In genomic region chr17:33890533-33891059, GRCm38 (mm10) we compare ENCODE assay signal across 8 mouse cellular contexts. TPM values are rescaled to one million over a fixed set of nuclear protein-coding genes. Genes with fewer than 3 reads are reported as not detected.
DNase-seq lines count a peak whose midpoint lies in the region; ATAC-seq and TF ChIP-seq lines count a peak whose summit lies in the region.

TSS of gene Kifc1 (minus strand) at chr17:33890661.

- peak; percentile 100 for ATAC-seq in forebrain, embryonic 15.5 days (replicated peaks)
- peak; percentile 98 for ATAC-seq in neutrophil, adult 5-6 weeks (ENCODE audit: extremely low read depth, insufficient number of reproducible peaks, low FRiP score, poor library complexity, severe bottlenecking)

- peak within 1 kb of the TSS; percentile 83 for H3K9ac ChIP-seq in ES-E14 (ENCODE audit: insufficient read depth, low read depth, low read length, poor library complexity, severe bottlenecking)
- H3K9ac ChIP-seq in forebrain, embryonic 15.5 days (replicated peaks), result peak within 1 kb of the TSS; percentile 49

- peak within 1 kb of the TSS; percentile 79 to 85 for H3K4me3 ChIP-seq in ES-E14 (ENCODE audit: insufficient read depth in 1 of 2, low read depth in 1 of 2, low read length in 2 of 2, poor library complexity in 1 of 2, severe bottlenecking in 1 of 2)
- peak within 1 kb of the TSS; percentile 65 for H3K4me3 ChIP-seq in forebrain, embryonic 15.5 days
- peak within 1 kb of the TSS; percentile 82 for H3K4me3 ChIP-seq in lung, adult 2 months (replicated peaks; ENCODE audit: extremely low read depth, low read depth, low read length)

- WGBS in forebrain, embryonic 15.5 days, result under 1% methylated on average over 49 of the region's 49 CpGs
- under 1% methylated on average over 49 of the region's 49 CpGs for WGBS in lung, adult 2 months

- intact Hi-C loops in heart, postnatal 25 days (cut with DNase I), result no loop called here

- peak; percentile 93 for TF ChIP-seq CTCF in lung, adult 2 months (IDR thresholded peaks at IDR 0.05; ENCODE audit: insufficient read depth, low read length)

- no peaks in the 10 kb centered on the region; the same call in 1 of the 2 replicates for H3K9me3 ChIP-seq in ES-E14 (ENCODE audit: control insufficient read depth, insufficient read depth, low read depth, low read length)
- no peaks in the 10 kb centered on the region for H3K9me3 ChIP-seq in forebrain, embryonic 15.5 days

- peak within 1 kb of the TSS; percentile 84 for H3K27ac ChIP-seq in ES-E14 (ENCODE audit: insufficient read depth, low read depth, low read length, poor library complexity, severe bottlenecking)
- H3K27ac ChIP-seq in forebrain, embryonic 15.5 days (replicated peaks), result no peak within 1 kb of the TSS

- no peak for TF ChIP-seq POLR2A in lung, adult 2 months (IDR thresholded peaks at IDR 0.05; ENCODE audit: borderline replicate concordance, extremely low read depth, low read depth, low read length)

- peak; percentile 99 for DNase-seq in ES-E14 (ENCODE audit: low read depth, low spot score)
- peak; percentile 100 for DNase-seq in cerebellum, adult 11-12 months
- DNase-seq in heart, postnatal 25 days (ENCODE audit: low spot score), result peak; percentile 99
- peak; percentile 99 to 100 for DNase-seq in layer of hippocampus, adult 18-20 months (ENCODE audit: low spot score in 2 of 2)
- peak; percentile 98 for DNase-seq in lung, adult 2 months
- DNase-seq in thymus, adult 18-20 months, result peak; percentile 99 to 100

- H3K4me1 ChIP-seq in ES-E14 (ENCODE audit: control insufficient read depth in 2 of 2, insufficient read depth in 2 of 2, low read length in 2 of 2, poor library complexity in 1 of 2), result peaks cover 4 to 10% of the 10 kb centered on the region in 2 experiments
- peaks cover 13% of the 10 kb centered on the region for H3K4me1 ChIP-seq in forebrain, embryonic 15.5 days
- H3K4me1 ChIP-seq in lung, adult 2 months (ENCODE audit: control insufficient read depth, insufficient read depth, low read length), result 0 out of 2 replicates have a peak, but pooled peaks cover 3% of the 10 kb centered on the region

- peak within 1 kb of the TSS; percentile 67 for H3K4me2 ChIP-seq in forebrain, embryonic 15.5 days (replicated peaks)

- H3K27me3 ChIP-seq in forebrain, embryonic 15.5 days, result no peaks in the 10 kb centered on the region

- in situ Hi-C loops in ES-E14 (cut with MboI; ENCODE audit: low sequenced_read_pairs in 2 of 2, unreplicated experiment in 2 of 2), result no loop called here

- H3K36me3 ChIP-seq in ES-E14 (ENCODE audit: control insufficient read depth, insufficient read depth, low read length, poor library complexity, severe bottlenecking), result peaks cover 16% of the 10 kb centered on the region
- no peaks in the 10 kb centered on the region for H3K36me3 ChIP-seq in forebrain, embryonic 15.5 days

TF ChIP-seq in ES-E14, 5 proteins besides CTCF, POLR2A, EP300 and RAD21:
- TF ChIP-seq MAFK (IDR thresholded peaks at IDR 0.05; ENCODE audit: insufficient read depth, low read depth, low read length) (peak; percentile 67; the same call in 1 of the 2 replicates), ZNF384 (IDR thresholded peaks at IDR 0.05; ENCODE audit: low read depth, low read length) (no peak), HCFC1 (IDR thresholded peaks at IDR 0.05; ENCODE audit: borderline replicate concordance, insufficient read depth, low read length) (peak; percentile 82), ZC3H11A (IDR thresholded peaks at IDR 0.05; ENCODE audit: borderline replicate concordance, low read depth, low read length) (no peak), CHD2 (IDR thresholded peaks at IDR 0.05; ENCODE audit: low read depth, low read length) (no peak)

RNA-seq across cellular contexts. Expression of gene Kifc1, which starts in this region (rescaled TPM):
- total RNA-seq in ES-E14 (2012; rRNA removed), result 149 and 187 TPM in 2 replicates
- 3.3 and 4.3 TPM in 2 replicates for polyA plus RNA-seq in forebrain, embryonic 15.5 days (2015; fragmentation: Nextera tagmentation; extraction: Ambion mirVana)
- total RNA-seq in heart, postnatal 25 days (2021), result 1 to 10 TPM; 1.4 to 1.8 TPM
- 1 to 10 TPM; 1.8 to 2.6 TPM for total RNA-seq in layer of hippocampus, adult 18-20 months (2021)
- 1.2 and 3.0 TPM in 2 replicates for polyA plus RNA-seq in lung, adult 2 months (2012; rRNA removed)
- total RNA-seq in neutrophil, adult 5-6 weeks (2017), result 0.86 and 3.0 TPM in 2 replicates

Comparison
In these comparisons a context has a peak if more than half of its experiments do, and no peak if none do; other contexts are left out.
1. RNA of gene Kifc1 (total RNA-seq): 149 to 187 TPM in ES-E14; 0.86 to 3.0 TPM in neutrophil, adult 5-6 weeks, 1.8 to 2.6 TPM in layer of hippocampus, adult 18-20 months and 1.4 to 1.8 TPM in heart, postnatal 25 days; every median in the first group is over 10 times any median in the second.
2. Peak in every context shown above with its lines, with median percentiles within 50 percentile points of each other: DNase-seq and H3K4me3 ChIP-seq.